Mouse (Mus musculus): ENCODE data around the gene Gm20388. TPM values are rescaled to one million over a fixed set of nuclear protein-coding genes. Genes with fewer than 3 reads are reported as not detected.
A peak's percentile ranks its signal among the peaks of the same experiment; 100 is the strongest.
"Not testable (repeated sequence)": the region's sequence is repeated elsewhere in the genome, so short reads cannot be mapped to it uniquely, and the experiment has no call there.

Gm20388 gene
- polyA plus RNA-seq, 1 experiment from 2014 or later: not detected

DNA sequence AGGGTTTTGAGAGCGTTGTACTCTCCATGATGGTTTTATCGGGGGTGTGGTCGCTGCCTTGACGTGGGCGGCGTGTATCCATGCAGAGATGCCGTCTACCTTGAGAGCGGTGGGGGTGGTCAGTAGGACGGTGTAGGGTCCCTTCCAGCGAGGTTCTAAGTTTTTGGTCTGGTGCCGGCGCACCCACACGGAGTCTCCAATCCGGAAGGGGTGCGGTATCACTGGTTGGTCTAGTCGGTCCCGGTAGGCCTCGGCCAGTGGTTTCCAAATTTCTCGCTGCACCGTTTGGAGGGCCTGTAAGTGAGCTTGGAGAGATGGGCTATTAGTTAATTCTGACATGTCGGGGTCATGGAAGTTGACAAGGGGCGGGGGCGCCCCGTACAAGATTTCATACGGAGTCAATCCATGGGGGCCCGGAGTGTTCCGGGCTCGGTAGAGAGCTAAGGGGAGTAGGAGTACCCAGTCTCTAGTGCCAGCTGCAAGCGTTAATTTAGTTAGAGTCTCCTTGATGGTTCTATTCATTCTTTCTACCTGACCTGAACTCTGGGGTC, 3517.8 kb downstream of the Gm20388 start:
- no peak for ATAC-seq (ENCODE audit: insufficient number of reproducible peaks, insufficient read depth, low FRiP score, low TSS enrichment, low read depth)
- H3K27me3 ChIP-seq: no peaks in the 10 kb centered on the region
- no peaks in the 10 kb centered on the region for H3K36me3 ChIP-seq
- H3K9ac ChIP-seq: no peak overlapping the region
- H3K4me3 ChIP-seq: no peak overlapping the region
- H3K9me3 ChIP-seq: peaks cover 56% of the 10 kb centered on the region
- no peaks in the 10 kb centered on the region for H3K4me1 ChIP-seq
- 96% methylated on average over 28 of the region's 29 CpGs for WGBS
- H3K4me2 ChIP-seq: no peak overlapping the region
- H3K27ac ChIP-seq: no peak overlapping the region

DNA sequence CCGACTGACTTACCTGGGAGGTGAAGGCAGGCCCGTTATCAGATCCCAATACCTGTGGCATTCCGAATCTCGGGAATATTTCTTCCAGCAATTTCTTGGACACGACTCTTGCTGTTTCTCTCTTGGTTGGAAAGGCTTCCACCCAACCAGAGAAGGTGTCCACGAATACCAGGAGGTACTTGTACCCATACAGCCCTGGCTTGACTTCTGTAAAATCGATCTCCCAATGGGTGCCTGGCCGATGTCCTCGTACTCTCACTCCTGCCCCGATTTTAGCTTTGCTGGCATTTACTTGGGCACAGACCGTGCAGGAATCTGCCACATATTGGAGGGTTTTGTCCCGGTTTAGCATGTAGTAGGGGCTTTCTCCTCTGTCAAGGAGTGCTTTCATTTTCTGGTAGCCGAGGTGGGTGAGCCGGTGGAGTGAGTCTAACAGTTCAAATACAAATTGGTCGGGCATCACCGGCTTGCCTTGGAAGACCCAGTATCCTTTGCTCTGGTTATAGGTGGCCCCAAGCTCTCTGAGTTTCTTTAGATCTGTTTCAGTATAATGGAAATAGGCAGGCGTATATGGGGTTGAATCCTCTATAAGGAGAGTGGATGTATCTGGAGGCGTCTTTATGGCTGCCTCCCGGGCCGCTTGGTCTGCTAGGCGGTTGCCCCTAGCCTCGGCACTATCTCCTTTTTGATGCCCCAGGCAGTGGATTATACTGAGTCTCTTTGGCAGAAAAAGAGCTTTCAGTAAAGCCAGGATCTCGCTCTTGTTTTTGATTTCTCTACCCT, 3518.5 kb downstream of the Gm20388 start:
- Histone ChIP-seq H3K27me3 (no peaks in the 10 kb centered on the region), H3K9me3 (peaks cover 56% of the 10 kb centered on the region), H3K4me1 (no peaks in the 10 kb centered on the region), H3K4me2 (no peak overlapping the region), H3K27ac (no peak overlapping the region), H3K4me3 (no peak overlapping the region), H3K36me3 (no peaks in the 10 kb centered on the region), H3K9ac (no peak overlapping the region)
- no peak for ATAC-seq (ENCODE audit: insufficient number of reproducible peaks, insufficient read depth, low FRiP score, low TSS enrichment, low read depth)
- 95% methylated on average over 23 of the region's 23 CpGs for WGBS

DNA sequence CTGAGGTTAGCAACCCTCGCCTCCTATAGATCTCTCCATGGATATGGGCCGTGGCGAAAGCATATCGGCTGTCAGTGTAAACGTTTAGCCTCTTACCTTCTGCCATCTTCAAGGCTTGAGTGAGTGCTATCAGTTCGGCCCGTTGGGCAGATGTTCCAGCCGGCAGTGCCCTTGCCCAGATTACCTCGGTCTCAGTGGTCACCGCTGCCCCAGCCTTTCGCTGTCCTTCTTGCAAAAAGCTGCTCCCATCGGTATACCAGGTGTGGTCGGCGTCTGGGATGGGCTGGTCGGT, 3519.0 kb downstream of the Gm20388 start:
- H3K36me3 ChIP-seq; ATAC-seq (ENCODE audit: insufficient number of reproducible peaks, insufficient read depth, low FRiP score, low TSS enrichment, low read depth); H3K27me3 ChIP-seq; H3K4me2 ChIP-seq; H3K4me3 ChIP-seq; H3K4me1 ChIP-seq; H3K27ac ChIP-seq; H3K9ac ChIP-seq: not testable (repeated sequence)
- 95% methylated on average over 15 of the region's 15 CpGs for WGBS
- H3K9me3 ChIP-seq: peaks cover 59% of the 10 kb centered on the region

DNA sequence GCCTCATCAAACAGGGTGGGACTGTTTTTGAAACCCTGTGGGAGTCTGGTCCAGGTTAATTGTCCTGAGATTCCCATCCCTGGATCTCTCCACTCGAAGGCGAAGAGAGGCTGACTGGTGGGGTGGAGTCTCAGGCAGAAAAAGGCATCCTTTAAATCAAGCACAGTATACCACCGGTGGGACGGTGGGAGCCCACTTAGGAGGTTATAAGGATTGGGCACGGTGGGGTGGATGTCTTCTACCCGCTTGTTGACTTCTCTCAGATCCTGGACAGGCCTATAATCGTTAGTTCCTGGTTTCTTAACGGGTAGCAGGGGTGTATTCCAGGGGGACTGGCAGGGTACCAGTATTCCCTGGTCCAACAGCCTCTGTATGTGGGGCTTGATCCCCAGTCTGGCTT, 3520.3 kb downstream of the Gm20388 start:
- not testable (repeated sequence) for ATAC-seq (ENCODE audit: insufficient number of reproducible peaks, insufficient read depth, low FRiP score, low TSS enrichment, low read depth); H3K9ac ChIP-seq; H3K27ac ChIP-seq; H3K4me3 ChIP-seq; H3K27me3 ChIP-seq; H3K4me1 ChIP-seq; H3K4me2 ChIP-seq; H3K36me3 ChIP-seq
- peaks cover 63% of the 10 kb centered on the region for H3K9me3 ChIP-seq
- WGBS: 88% methylated on average over 8 of the region's 8 CpGs

DNA sequence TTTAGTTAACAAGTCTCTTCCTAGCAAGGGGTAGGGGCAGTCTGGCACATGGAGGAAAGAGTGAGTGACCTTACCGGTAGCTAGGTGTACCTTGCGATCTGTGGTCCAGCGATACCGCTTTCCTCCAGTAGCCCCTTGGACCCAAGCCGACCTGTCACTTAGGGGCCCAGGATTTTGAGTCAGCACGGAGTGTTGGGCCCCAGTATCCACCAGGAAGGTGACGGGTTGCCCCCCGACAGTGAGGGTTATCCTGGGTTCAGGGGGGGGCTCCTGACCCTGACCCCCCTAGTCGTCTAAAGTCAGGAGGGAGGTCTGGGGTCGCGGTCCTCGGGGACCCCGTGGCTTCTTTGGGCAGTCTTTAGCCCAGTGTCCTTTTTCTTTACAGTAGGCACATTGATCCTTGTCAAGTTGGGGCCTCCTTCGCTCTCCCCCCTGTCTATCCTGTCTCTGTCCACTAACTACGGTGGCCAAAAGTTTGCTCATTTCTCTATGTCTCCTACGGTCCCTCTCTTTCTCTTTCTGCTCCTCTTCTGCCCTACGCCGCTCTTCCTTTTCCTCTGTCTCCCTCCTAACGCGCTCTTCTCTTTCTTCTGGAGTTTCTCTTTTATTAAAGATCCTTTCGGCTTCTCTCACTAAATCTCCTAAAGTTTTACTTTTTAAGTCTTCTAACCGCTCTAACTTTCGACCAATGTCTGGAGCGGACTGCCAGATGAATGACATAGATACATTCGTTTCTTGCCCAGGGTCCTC, 3521.2 kb downstream of the Gm20388 start:
- Histone ChIP-seq H3K4me3 (no peak overlapping the region), H3K27ac (no peak overlapping the region), H3K36me3 (no peaks in the 10 kb centered on the region), H3K9me3 (peaks cover 60% of the 10 kb centered on the region), H3K27me3 (no peaks in the 10 kb centered on the region), H3K4me2 (no peak overlapping the region), H3K9ac (no peak overlapping the region), H3K4me1 (no peaks in the 10 kb centered on the region)
- WGBS: 94% methylated on average over 25 of the region's 25 CpGs
- ATAC-seq (ENCODE audit: insufficient number of reproducible peaks, insufficient read depth, low FRiP score, low TSS enrichment, low read depth): no peak

DNA sequence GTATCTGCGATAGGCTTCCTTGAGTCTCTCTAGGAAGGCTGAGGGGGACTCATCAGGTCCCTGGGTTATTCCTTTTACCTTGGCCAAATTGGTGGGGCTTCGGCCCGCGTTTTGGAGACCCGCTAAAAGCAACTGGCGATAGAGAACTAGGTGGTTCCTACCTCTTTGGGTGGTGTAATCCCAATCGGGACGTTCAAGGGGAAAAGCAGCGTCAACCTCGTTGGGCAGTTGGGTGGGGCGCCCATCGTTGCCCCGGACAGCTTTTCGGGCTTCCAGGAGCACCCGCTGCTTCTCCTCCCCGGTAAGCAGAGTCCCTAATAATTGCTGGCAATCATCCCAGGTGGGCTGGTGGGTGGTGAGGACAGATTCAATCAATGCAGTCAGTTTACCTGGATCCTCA, 3521.7 kb downstream of the Gm20388 start:
- no peak for ATAC-seq (ENCODE audit: insufficient number of reproducible peaks, insufficient read depth, low FRiP score, low TSS enrichment, low read depth)
- H3K9me3 ChIP-seq: peaks cover 55% of the 10 kb centered on the region
- H3K27ac ChIP-seq: no peak overlapping the region
- H3K9ac ChIP-seq: no peak overlapping the region
- 96% methylated on average over 16 of the region's 16 CpGs for WGBS
- no peak overlapping the region for H3K4me3 ChIP-seq
- no peak overlapping the region for H3K4me2 ChIP-seq
- H3K4me1 ChIP-seq: no peaks in the 10 kb centered on the region
- H3K36me3 ChIP-seq: no peaks in the 10 kb centered on the region
- H3K27me3 ChIP-seq: no peaks in the 10 kb centered on the region

DNA sequence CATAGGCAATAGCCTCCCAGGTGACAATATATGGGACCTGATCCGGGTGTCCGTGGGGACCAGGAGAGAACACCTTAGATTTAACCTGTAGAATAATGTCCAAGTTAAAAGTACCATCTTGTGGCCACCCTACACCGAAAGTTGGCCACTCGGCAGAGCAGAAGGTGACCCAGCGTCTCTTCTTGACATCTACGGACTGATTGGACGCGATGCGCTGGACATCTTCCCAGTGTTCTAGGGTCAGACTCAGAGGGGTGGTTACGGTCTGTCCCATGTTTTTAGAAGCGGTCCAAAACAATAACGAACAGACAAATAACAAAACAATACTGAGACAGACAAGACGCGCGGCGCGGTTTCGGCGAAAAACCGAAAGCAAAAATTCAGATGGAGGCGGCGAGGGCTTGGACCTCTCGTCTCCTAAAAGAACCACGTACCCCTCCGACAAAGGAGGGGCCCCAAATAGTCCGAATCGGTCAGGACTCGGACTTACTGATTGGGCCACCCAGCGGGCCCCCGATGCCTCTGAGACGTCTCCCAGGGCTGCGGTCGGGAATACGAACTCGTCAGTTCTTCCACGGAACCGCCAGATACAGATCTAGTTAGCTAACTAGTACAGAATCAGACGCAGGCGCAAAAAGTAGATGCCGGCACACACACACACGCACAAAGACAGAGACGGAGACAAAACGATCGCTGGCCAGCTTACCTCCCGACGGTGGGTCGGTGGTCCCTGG, 3522.8 kb downstream of the Gm20388 start:
- WGBS: 96% methylated on average over 47 of the region's 47 CpGs
- not testable (repeated sequence) for H3K27ac ChIP-seq; H3K27me3 ChIP-seq; H3K4me1 ChIP-seq; ATAC-seq (ENCODE audit: insufficient number of reproducible peaks, insufficient read depth, low FRiP score, low TSS enrichment, low read depth); H3K4me3 ChIP-seq; H3K9ac ChIP-seq; H3K36me3 ChIP-seq; H3K4me2 ChIP-seq
- peaks cover 45% of the 10 kb centered on the region for H3K9me3 ChIP-seq

DNA sequence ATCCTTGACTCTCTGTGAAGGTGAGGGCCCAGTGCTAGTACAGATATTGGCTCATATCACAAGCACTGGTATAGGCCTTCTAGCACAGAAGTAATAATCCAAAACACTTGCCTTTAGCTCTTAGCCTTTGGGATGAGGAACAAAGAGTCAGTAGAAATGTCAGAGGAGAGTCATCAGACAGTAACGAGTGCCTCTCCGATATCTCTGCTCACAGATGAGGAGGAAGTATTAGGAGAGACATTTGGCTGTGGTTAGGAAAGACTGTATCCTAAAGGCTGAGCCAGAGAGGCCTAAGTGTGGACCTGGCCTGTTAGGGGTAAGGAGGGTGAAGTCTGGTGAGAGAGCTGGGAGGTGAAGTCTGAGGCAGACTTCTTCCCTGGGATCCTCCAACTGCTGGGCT, 3531.1 kb downstream of the Gm20388 start:
- Histone ChIP-seq H3K27me3 (no peaks in the 10 kb centered on the region), H3K36me3 (peaks cover 4% of the 10 kb centered on the region; the same call in 1 of the 2 replicates), H3K9me3 (no peaks in the 10 kb centered on the region), H3K27ac (no peak overlapping the region), H3K4me3 (no peak overlapping the region), H3K9ac (no peak overlapping the region), H3K4me1 (peaks cover 9% of the 10 kb centered on the region), H3K4me2 (no peak overlapping the region)
- WGBS: 92% methylated on average over 2 of the region's 2 CpGs
- ATAC-seq (ENCODE audit: insufficient number of reproducible peaks, insufficient read depth, low FRiP score, low TSS enrichment, low read depth): no peak

DNA sequence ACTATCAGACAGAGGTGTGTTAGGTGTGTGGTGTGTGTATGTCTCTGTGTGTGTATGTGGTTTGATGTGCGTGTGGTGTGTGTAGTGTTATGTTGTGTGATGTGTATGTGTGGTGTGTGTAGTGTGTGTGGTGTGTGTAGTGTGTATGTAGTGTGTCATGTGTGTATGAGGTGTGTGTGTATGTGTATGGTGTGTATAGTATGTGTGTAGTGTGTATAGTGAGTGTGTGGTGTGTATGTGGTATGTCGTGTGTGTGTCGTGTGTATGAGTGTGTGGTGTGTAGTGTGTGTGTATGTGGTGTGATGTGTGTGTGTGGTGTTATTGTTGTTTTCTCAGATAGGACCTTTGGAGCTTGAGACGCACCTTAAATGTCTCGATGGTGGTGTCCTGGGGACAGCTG, 3531.7 kb downstream of the Gm20388 start:
- WGBS: 80% methylated on average over 5 of the region's 5 CpGs
- Histone ChIP-seq H3K9ac (no peak overlapping the region), H3K27ac (no peak overlapping the region), H3K4me3 (peak overlapping the region; percentile 70), H3K4me2 (peak overlapping the region; percentile 76), H3K9me3 (no peaks in the 10 kb centered on the region), H3K36me3 (peaks cover 4% of the 10 kb centered on the region; the same call in 1 of the 2 replicates), H3K27me3 (no peaks in the 10 kb centered on the region), H3K4me1 (peaks cover 9% of the 10 kb centered on the region)
- ATAC-seq (ENCODE audit: insufficient number of reproducible peaks, insufficient read depth, low FRiP score, low TSS enrichment, low read depth): no peak

DNA sequence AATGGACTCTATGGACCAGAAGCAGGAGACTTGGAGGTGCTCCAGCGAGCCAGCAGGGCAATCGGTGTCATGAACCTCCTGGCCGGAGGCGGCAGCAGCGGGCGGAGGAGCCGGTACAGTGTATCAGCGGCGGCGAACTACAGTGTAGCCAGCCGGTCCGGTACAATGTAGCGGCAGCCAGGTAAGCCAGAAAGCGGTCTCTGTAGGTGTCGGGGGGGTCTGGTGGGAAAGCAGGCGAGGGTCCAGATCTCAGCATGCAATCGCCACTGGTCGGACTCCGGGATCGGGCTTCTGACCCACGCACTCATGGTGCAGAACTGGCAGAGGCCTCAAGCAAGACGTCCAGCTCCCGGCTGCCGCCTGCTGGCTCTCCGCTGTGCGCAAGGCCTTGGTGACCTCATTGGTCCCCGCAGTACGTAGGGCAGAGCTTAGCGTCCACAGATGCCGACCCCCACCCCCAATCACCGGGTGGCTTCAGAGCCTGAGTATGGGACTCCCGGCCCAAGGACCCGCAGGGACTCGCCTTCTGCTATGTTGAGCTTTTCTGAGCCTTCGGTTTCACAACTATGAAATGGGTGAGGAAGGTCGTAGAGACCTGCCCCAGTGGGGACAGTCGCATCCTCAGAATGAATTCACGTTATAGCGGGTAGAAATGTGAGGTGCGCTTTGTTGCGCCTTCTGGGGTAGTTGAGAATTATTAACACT, 3532.4 kb downstream of the Gm20388 start:
- Histone ChIP-seq H3K27me3 (no peaks in the 10 kb centered on the region), H3K9me3 (no peaks in the 10 kb centered on the region), H3K4me2 (peak overlapping the region; percentile 76), H3K9ac (peak overlapping the region; percentile 87), H3K4me3 (peak overlapping the region; percentile 70), H3K4me1 (peaks cover 9% of the 10 kb centered on the region), H3K36me3 (peaks cover 11% of the 10 kb centered on the region; the same call in 1 of the 2 replicates), H3K27ac (peak overlapping the region; percentile 72)
- WGBS: 1% methylated on average over 41 of the region's 41 CpGs
- peak; percentile 89 for ATAC-seq (ENCODE audit: insufficient number of reproducible peaks, insufficient read depth, low FRiP score, low TSS enrichment, low read depth)

DNA sequence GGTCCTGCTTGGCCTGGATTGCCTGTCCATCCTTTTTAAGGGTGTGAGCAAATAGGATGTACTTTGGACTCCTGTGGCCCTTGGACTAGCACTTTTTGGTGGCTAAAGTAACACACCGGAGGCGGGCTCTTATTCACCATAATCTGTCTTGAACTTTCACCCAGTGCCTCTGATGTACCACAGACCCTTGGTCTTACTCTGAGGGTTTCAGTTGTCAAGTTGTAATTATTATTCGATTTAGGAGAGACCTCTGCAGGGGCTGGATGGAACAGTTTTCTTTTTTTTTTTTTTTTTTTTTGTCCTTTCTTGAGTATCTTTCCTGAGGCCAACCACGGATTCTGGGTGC, 3532.9 kb downstream of the Gm20388 start:
- no peak for ATAC-seq (ENCODE audit: insufficient number of reproducible peaks, insufficient read depth, low FRiP score, low TSS enrichment, low read depth)
- Histone ChIP-seq H3K27me3 (no peaks in the 10 kb centered on the region), H3K4me2 (peak overlapping the region; percentile 76), H3K9ac (peak overlapping the region; percentile 87), H3K9me3 (no peaks in the 10 kb centered on the region), H3K36me3 (peaks cover 14% of the 10 kb centered on the region; the same call in 1 of the 2 replicates), H3K27ac (peak overlapping the region; percentile 72), H3K4me1 (peaks cover 9% of the 10 kb centered on the region), H3K4me3 (peak overlapping the region; percentile 70)
- 14% methylated on average over 4 of the region's 4 CpGs for WGBS
